Mouse (Mus musculus) megakaryocyte, adult 5-6 weeks (primary cell): ENCODE measurements at regions not wholly inside any gene's neighbourhood (a gene's known extent, or its start where the extent isn't known, plus 50 kb on each side); places are given as distances from the start of the nearest gene placed in this dataset.

Experiments
- ATAC-seq: 2 replicates; pipeline ENCODE4 v1.8.0; 2016; ENCODE audit warnings: mild to moderate bottlenecking, inconsistent platforms; ENCODE audit not compliant: poor library complexity, severe bottlenecking

GRCm38 (mm10) chr17:48786501-48786900 lies 145.7 kb upstream of the Lrfn2 start:
- no peak for ATAC-seq

GRCm38 (mm10) chr17:48789846-48790245 lies 142.3 kb upstream of the Lrfn2 start:
- no peak for ATAC-seq

GRCm38 (mm10) chr17:48790526-48790925 lies 141.7 kb upstream of the Lrfn2 start:
- ATAC-seq, result no peak

GRCm38 (mm10) chr17:48792954-48793353 lies 139.2 kb upstream of the Lrfn2 start:
- no peak for ATAC-seq

- ATAC-seq, result no peak
Observed at GRCm38 (mm10) chr17:48795773-48796172, 136.4 kb upstream of the Lrfn2 start.

- no peak for ATAC-seq
Observed at GRCm38 (mm10) chr17:48798196-48798595, 134.0 kb upstream of the Lrfn2 start.

- ATAC-seq, result no peak
Observed at GRCm38 (mm10) chr17:48802673-48803072, 129.5 kb upstream of the Lrfn2 start.

GRCm38 (mm10) chr17:48807905-48808304 lies 124.3 kb upstream of the Lrfn2 start:
- ATAC-seq, result no peak

- ATAC-seq, result no peak
Observed at GRCm38 (mm10) chr17:48814753-48815504, 117.2 kb upstream of the Lrfn2 start.

- no peak for ATAC-seq
Observed at GRCm38 (mm10) chr17:48816588-48817324, 115.4 kb upstream of the Lrfn2 start.

GRCm38 (mm10) chr17:48817551-48817950 lies 114.6 kb upstream of the Lrfn2 start:
- no peak for ATAC-seq

GRCm38 (mm10) chr17:48819703-48820102 lies 112.5 kb upstream of the Lrfn2 start:
- ATAC-seq, result no peak

GRCm38 (mm10) chr17:48822101-48822876 lies 109.9 kb upstream of the Lrfn2 start:
- ATAC-seq, result no peak

- no peak for ATAC-seq
Observed at GRCm38 (mm10) chr17:48823921-48824320, 108.3 kb upstream of the Lrfn2 start.

- ATAC-seq, result no peak
Observed at GRCm38 (mm10) chr17:48825212-48825913, 106.8 kb upstream of the Lrfn2 start.

- ATAC-seq, result no peak
Observed at GRCm38 (mm10) chr17:48838297-48838979, 93.7 kb upstream of the Lrfn2 start.

- no peak for ATAC-seq
Observed at GRCm38 (mm10) chr17:48847890-48848289, 84.3 kb upstream of the Lrfn2 start.

- ATAC-seq, result no peak
Observed at GRCm38 (mm10) chr17:48850910-48851309, 81.3 kb upstream of the Lrfn2 start.

- ATAC-seq, result no peak
Observed at GRCm38 (mm10) chr17:48858891-48859290, 73.3 kb upstream of the Lrfn2 start.

GRCm38 (mm10) chr17:48870443-48870842 lies 61.7 kb upstream of the Lrfn2 start:
- no peak for ATAC-seq
